Mouse (Mus musculus): ENCODE data around the gene Akap2.
"Not testable (repeated sequence)": the region's sequence is repeated elsewhere in the genome, so short reads cannot be mapped to it uniquely, and the experiment has no call there.

Akap2 gene

DNA sequence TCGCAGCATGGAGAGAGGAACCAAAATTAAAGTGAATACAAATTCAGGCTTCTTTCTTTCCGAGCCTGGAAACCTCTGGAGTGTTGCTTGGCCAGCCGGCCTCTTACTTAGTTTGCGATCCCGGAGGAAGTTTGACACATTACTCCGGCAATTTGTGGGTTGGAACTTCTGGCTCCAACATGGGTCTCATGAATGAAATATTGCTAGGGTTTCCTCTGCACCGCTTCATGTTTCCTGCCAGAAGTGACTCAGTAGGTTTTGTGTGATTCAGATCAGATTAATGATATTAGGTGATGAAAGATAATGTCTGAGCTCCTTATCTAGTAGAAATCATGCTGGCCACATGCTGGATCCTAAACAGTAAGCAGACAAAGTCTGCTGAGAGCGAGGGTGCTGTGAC lies 144.4 kb downstream of the Akap2 start:
- DNase-seq (ENCODE audit: low read depth in 1 of 2, low spot score in 2 of 2) = no peak

DNA sequence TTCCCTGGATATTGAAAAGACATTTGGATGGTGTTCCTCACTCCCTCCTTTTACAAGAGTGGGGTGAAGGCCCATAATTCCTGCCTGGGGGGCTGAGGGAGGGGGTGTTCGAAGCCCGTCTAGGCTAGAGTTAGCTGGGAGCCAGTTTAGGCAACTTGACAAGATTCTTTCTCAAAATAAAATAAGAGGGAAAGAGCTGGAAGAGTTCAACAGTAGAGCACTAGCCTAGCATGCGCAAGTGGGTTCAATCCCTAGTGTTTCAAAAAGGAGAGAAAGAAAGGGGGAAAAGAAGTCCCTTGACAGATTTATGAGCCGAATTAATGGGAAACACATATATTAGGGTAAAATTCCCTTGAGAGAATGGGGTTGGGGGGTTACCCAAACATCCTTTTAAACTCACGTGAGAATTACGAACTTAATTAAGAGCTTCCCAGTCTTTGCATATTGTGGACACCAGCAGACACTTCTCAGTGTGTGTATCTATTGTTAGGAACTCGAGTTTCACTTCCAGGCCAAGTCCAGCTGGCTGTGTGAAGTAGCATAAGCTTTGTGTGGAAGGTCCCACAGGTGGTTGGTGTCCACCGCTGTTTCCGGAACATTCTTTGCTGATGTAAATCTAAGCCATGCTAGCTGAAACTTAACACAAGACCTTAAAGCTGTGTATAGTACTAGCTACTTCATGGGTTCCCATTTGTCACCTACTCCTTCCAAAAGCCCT lies 145.0 kb downstream of the Akap2 start:
- DNase-seq (ENCODE audit: low read depth in 1 of 2, low spot score in 2 of 2) = no peak

DNA sequence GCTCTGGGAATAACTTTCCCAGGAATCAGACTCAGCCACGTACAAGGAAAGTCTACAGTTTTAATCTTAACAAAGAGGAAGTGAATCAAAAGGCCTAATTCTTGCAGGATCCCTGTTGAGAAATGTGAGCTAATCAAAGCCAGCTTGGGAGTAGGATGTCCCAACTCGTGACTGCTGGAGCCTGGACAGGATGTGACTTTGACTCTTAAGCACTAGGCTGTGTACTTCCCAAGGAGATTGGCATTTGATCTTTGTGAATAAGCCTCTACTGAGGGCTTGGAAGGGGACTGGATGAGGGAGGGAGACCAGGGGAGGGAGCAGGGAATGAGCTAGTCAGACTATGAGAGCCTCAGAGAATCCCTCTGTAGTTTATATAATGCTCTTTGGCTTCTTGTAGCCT lies 148.6 kb downstream of the Akap2 start:
- DNase-seq (ENCODE audit: low read depth in 1 of 2, low spot score in 2 of 2) = no peak

DNA sequence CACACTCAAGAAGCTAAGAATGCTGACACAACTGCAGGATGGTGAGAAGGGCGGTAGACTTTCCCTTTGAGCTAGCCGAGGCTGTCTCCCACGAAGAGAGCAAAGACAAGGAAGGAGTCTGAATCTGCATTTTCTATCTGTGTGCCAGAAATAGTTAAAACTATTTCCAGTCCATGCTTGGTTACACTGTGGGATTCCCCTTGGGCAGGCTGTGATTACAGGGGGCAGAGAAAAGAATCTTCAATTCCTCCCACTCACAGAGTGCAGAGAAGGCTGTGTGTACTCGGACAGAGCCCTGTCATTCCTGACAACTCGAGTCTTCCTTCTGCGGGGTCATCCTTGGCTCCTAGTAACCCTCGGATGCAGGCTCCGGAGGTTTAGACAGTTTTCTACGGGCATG lies 149.5 kb downstream of the Akap2 start:
- DNase-seq (ENCODE audit: low read depth in 1 of 2, low spot score in 2 of 2) = no peak

DNA sequence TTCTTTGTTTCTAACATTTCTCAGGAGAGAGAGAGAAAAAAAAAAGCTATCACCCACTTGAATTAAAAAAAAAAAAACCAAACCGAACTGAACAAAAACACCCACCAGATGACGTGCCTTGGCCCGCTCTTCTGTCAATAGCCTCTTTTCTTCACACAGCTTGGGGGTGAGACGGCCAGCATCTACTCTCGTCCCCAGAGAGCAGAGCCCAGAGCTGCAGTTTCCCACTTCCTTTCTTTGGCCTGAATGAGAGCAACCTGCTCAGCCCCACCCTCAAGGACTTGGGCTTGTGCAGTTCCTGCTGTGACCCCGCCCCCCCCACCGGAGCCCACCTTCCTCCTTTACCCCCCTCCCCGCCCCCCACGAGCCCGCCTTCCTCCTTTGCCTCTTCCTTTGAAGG lies 150.0 kb downstream of the Akap2 start:
- no peak for DNase-seq (ENCODE audit: low read depth in 1 of 2, low spot score in 2 of 2)

DNA sequence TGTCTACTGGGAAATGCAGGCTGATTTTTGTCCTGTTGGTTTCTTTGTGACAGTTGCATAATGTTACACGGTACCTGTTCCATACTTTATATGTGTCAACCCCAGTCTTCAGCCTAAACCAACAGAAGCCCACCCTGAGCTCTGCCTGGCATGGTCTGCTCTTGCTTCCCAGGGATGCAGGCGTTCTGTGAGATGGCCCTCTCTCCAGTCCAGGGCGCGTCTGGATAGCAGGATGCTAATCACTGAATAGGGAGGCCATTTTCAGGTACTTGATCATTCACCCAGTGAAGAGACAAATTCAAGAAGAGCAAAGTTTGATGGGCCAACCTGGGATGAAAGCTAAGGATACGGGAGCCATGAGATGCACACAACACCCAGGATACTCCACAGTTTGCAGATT lies 161.7 kb downstream of the Akap2 start:
- DNase-seq (ENCODE audit: low read depth in 1 of 2, low spot score in 2 of 2) = no peak

DNA sequence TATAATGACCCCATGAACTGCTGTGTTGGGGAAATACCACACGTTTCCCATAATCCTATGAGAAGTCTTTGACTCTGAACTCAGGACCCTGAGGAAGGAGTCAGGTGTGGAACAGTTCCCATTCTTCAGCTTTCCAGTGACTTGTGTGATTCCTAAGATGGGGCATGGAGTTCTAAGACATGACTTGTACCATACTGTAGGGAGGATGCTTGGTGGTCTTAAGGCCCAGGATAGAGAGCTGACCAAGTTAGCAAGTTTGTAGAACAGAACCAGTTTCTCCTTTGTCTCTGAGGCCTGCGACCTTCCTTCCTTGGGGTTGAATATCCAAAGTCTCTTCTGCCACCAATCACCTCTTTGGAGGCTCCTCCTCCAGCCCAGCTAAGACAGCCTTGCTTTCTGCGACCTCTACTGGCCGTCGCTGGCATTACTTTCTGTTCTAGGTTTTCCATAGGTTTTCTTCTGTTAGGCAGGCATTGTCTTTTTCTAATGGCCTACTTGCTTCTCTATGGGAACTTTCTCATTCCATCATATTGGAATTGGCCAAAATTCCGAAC lies 162.4 kb downstream of the Akap2 start:
- peak in 1 of 2 experiments; percentile 39 for DNase-seq (ENCODE audit: low read depth in 1 of 2, low spot score in 2 of 2)

DNA sequence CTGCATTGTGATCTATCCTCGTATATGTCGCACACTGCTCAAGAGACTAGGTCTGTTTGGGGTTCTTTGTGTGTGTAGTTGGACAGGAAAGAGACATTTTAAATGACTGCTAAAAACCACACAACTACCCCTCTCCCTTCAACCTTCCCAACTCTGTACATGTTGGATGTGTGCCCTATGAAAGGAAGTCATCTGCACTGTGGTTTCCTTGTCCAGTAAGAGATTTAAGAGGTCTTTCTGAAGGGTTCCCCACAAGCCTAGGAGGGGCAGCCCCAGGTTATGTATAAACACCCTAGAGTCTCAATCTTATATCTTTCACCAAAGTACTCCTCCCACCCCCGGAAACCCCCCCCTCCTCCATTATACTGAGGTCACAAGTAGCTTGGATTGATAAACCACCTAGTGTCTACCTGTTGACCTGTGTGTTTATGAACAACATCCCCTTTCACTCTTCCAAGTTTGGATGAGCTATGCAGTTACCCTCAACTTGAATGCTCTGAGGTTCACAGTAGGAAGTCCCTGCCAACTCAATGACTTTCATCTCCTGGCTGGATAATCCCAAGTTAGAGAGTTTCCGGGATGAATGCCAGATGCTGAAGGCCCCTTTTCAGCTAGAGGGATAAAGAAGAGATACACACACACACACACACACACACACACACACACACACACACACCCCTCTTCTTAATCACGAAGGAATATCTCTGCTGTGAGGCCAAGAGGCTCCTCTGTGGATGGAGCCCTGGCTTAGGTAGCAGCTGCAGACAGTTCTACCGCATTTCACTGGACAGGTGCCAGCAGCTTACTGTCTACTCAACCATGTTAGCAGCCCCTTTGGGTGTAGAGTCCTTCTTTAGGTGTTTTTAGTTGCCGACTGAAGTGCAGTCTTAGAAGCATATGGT lies 166.3 kb downstream of the Akap2 start:
- DNase-seq (ENCODE audit: low read depth in 1 of 2, low spot score in 2 of 2) = no peak

DNA sequence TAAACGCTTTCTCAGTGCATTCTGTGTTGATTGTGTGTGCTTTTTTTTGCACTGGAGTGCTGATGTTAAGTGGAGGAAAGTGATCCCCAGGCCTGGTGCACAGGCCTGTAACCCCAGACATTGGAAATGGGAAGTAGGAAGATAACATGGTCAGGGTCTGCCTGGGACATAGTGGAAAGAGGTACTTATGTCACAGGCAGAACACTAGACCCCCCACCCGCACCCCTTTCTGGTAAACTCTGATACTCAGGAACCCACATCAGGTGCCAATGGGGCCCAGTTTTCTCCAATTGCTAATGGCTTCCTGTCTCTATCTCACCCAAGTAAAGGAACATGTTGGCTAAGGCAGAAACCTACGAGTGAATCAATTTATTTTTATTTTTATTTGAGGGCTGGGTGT lies 167.1 kb downstream of the Akap2 start:
- DNase-seq (ENCODE audit: low read depth in 1 of 2, low spot score in 2 of 2) = no peak

DNA sequence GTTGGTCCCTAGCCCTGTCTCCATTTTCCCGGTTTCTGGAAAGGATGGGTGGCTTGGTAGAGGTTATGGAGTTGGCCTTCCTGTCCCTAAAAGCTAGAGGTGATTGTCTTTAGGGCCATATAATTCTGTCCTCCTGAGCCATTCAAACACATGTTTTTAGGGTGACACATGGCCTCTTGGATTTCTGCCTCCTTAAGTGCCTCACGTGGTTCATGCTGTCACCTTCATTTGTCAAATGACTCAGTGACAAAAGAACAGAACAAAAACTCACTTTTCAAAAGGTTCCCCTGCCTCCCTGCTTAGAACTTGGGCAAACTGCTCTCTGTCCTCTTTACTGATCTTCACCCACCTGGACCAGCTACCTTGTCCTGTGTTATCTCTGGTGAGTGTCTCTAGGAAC lies 167.7 kb downstream of the Akap2 start:
- DNase-seq (ENCODE audit: low read depth in 1 of 2, low spot score in 2 of 2) = no peak

DNA sequence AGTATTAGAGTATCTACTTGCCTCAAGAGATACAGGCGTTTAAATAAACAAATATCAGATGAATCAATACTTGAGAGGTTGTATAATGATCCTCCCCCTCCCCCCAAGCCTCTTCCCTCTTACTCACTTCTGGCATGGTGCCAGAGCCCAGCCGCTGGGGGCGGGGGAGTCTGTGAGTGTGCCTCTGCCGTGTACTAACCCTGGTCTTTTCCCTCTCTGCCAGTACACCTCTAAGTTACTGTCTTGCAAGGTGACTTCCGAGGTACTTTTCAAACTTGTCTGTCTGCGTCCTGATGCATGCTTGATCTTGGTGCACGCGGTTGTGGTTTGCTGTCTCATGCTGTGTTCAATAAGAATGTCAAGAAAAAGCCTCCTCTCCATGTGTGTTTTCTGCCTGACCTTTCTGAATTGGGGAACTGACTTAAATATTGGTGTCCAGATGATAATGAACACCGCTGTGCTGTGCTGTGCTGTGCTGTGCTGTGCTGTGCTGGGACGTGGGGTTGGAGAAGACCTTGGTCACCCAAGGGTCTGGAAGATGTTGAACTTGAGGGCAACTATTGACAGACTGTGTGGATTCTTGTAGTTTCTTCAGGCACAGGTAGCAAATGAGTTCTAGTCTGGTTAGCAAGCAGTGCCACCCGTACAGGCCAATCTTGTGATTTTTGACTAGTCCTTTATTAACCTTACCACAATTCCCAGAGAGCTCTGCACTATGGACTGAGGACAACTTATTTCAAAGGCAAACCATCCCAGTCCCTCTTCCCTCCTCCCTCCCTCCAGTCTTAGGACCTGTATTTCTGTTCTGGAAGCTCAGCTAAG lies 168.8 kb downstream of the Akap2 start:
- no peak for DNase-seq (ENCODE audit: low read depth in 1 of 2, low spot score in 2 of 2)

DNA sequence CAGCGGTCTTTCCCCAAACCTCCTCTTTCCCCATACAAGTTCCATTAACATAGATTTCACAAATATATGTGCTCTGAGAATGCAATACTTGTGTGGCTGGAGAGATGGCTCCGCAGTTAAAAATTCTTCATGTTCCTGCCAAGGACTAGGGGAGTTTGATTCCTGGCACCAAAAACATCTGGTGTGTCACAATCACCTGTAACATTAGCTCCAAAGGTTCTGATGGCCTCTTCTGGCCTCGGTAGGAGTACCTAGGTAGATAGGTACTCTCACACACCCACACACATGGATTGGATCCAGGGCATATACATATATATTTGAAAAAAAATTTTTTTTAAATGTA lies 169.4 kb downstream of the Akap2 start:
- DNase-seq (ENCODE audit: low read depth in 1 of 2, low spot score in 2 of 2) = no peak

DNA sequence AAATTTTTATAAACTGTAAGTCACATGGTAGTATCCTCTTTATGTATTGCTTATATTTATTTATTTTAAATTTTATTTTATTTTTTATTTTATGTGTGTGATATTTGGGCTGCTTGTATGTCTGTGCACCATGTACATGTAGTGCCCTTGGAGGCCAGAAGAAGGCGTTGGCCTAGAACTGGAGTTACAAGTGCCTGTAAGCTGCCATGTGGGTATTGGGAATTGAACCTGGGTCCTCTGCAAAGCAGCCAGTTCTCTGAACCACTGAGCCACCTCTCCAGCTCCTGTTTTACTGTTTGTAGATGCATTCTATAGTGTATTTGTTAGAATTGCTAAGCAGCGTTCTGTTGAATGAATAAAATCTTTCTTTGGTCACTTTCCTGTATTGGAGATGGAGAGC lies 170.8 kb downstream of the Akap2 start:
- no peak for DNase-seq (ENCODE audit: low read depth in 1 of 2, low spot score in 2 of 2)

DNA sequence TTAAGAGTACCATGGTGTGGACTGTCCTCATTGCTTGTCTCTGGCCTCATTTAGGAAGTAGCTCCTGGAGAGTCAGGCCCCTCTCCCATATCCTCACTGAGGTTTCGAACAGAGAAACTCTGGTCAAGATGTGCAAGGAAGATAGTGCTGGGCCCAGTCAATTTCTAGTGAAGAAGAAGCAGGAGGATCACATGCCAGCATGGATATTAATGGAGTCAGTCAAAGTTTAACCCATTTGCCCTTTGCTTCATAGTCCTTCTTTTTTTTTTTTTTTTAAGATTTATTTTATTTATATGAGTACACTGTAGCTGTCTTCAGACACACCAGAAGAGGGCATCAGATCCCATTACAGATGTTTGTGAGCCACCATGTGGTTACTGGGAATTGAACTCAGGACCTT lies 171.5 kb downstream of the Akap2 start:
- not testable (repeated sequence) for DNase-seq (ENCODE audit: low read depth in 1 of 2, low spot score in 2 of 2)

DNA sequence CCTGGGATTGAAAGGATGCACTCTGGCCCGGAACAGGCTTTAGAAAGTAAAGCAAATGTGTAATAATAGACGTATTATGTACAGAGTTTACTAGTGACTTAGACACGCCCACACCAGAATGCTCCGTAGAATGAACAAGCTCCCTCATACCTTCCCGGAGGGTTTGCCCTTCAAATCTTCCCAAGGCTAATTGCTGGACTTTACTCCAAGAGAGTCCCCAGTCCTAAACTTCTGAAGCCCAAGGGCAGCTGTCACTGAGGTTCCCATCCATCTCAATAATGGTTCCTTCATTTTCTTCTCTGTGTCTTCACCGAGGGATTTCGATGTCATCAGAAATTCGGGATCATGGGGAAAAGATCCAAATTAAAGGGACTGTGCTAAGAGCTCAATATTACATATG lies 172.3 kb downstream of the Akap2 start:
- DNase-seq (ENCODE audit: low read depth in 1 of 2, low spot score in 2 of 2) = no peak

DNA sequence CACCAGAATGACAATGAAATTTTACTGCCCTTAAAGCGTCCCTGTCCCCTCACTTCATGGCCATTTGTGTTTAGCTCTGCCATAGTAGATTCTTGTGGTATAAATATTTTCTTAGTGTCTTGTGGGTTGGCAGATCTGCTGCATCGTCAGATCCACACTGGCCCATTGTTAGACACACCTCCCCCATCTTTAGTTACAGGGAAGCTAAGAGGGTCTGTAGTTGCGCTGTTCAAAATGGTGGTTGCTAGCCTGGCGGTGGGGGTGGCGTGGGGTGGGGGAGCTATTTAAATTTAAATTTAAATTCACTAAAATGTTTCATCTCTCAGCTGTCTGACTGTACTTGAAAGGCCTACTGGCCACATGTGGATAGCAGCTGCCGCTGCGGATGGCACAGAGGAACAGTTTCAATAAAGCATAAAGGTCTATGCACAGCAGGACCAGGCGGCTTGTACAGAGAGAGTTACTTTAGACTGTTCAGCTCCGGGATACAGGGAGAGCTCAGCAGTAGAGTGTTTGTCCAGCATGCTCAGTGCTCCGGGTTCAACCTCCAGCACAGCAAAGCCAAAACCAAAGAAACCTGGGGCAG lies 174.6 kb downstream of the Akap2 start:
- DNase-seq (ENCODE audit: low read depth in 1 of 2, low spot score in 2 of 2) = no peak

DNA sequence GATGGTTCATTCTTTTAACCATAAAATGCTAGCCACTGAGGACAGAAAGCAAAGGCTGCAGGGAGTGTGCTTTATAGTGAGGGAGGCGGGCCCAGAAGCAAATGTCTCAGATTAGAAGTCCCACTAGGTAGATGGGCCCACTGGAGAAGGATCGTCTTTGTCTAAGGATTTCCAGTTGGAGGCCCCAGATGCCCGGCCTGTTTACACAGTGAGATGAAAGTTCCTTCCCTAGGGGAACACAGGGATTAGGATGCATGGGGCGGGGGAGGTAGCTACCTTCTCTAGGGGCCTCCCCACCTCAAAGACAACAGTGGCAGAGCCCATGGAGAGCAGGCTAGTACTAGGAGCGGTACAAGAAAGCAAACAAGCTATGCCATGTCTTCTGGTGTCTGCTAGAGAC lies 177.7 kb downstream of the Akap2 start:
- DNase-seq (ENCODE audit: low read depth in 1 of 2, low spot score in 2 of 2) = no peak

DNA sequence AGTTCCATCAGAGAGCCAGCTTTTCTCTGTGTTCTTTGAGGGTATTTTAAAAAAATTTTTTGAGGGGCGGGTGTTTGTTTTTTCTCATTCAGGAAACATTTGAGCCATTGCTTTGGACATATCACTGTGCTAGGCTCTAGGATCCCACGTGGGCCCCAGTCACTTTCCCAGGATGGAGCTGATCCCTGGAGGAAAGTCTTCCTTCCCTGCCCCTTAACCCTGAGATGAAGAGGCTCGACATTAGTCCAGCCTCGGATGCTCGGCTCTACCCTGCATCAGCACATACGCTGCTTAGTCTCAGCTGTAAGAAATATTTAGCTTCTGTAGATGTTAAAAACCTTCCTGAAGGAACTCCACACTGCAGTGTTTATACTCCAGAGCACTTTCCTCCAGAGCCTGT lies 178.4 kb downstream of the Akap2 start:
- no peak for DNase-seq (ENCODE audit: low read depth in 1 of 2, low spot score in 2 of 2)

DNA sequence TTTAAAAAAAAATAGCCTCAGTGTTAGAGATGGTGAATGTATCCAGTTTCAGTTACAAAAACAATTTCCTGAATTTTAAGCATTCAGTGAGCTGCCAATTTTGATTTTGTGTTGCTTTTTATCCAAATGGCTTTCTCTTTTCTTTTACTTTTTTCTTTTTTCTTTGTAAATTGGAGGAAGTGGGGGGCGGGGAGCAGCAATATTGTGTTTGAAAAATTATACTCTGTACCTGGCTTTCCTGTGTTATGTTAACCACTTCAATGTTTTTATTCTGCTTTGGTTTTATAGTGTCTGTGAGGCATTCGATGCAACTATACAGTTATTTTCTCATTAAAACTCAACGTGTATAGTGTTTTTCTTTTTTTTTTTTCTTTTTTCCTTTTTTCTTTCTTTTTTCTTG lies 179.2 kb downstream of the Akap2 start:
- DNase-seq (ENCODE audit: low read depth in 1 of 2, low spot score in 2 of 2) = no peak

DNA sequence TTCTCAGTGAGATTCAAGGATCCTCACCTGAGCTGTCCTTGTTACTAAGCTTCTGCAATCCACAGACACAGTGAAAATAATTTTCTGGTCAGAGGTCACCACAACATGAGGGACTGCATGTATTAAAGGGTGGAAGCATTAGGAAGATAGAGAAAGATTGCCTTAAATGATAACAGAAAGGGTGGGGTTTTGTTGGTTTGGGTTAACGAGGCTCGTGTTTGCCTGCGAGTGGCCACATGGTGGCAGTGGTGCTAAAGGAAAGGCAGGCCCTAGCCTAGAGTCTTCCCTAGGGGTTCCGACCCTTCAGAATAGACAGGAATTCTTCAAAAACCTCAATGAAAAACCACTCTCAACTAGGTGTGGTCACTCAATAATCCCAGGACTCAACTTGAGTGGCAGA lies 183.8 kb downstream of the Akap2 start:
- DNase-seq (ENCODE audit: low read depth in 1 of 2, low spot score in 2 of 2) = no peak

DNA sequence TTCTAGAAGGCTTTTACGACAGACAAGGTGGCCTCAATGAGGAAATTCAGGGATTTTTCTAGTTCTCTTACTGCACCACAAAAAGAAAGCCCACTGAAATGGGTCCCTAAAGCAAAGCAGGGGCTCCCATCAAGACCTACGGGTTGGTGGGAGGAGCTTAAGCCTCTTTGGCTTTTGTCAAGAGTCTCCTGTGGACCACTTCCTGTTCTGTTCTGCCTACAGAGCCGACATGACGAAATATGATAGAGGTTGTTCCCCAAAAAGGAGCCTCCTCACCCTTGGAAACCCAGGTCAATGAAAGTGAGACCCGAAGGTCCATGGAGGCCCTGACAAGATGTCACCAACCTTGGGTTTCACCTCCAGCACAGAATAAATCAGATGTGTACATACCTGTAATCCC lies 185.2 kb downstream of the Akap2 start:
- DNase-seq (ENCODE audit: low read depth in 1 of 2, low spot score in 2 of 2) = no peak
